Mouse (Mus musculus): Measurements from ENCODE around the gene Gjc3. TPM values are rescaled to one million over a fixed set of nuclear protein-coding genes. Genes with fewer than 3 reads are reported as not detected.

Gene Gjc3
- polyA plus RNA-seq, 1 experiment = not detected

DNA sequence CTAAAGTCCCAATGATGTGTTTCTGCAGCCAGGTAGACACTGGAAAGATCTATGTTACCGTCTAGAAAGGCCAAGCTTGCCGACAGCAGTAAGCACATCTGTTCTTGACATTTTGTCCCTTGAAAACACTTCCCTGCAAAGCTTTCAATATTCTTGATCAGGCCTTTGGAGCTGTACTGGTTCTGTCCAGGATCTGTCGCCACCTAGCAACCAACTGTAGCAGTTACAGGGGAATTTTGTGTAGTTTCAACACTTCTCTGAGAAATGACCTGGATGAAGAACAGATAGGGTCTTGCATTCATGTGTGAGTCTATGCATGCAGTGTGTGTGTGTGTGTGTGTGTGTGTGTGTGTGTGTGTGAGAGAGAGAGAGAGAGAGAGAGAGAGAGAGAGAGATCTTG is 10.8 kb upstream of the Gjc3 start:
- H3K27me3 ChIP-seq (ENCODE audit: control insufficient read depth, insufficient read depth, insufficient read length) = no peaks in the 10 kb centered on the region
- H3K4me2 ChIP-seq (ENCODE audit: low read depth) = no peak overlapping the region
- no peaks in the 10 kb centered on the region for H3K36me3 ChIP-seq (ENCODE audit: control insufficient read depth, insufficient read depth)
- no peak overlapping the region for H3K4me3 ChIP-seq
- no peaks in the 10 kb centered on the region for H3K79me2 ChIP-seq (ENCODE audit: control insufficient read depth, insufficient read depth)
- no peak overlapping the region for H3ac ChIP-seq (ENCODE audit: control insufficient read depth, insufficient read length)
- no peak for TF ChIP-seq USF1 (IDR thresholded peaks at IDR 0.05; ENCODE audit: low read depth)
- no peak for TF ChIP-seq MAX (IDR thresholded peaks at IDR 0.05; ENCODE audit: low read depth)
- TF ChIP-seq SRF (IDR thresholded peaks at IDR 0.05; ENCODE audit: control insufficient read depth, insufficient read length, low read depth) = no peak
- no peak for TF ChIP-seq POLR2A (IDR thresholded peaks at IDR 0.05; ENCODE audit: insufficient read length, low read depth)
- no peak for TF ChIP-seq REST (IDR thresholded peaks at IDR 0.05; ENCODE audit: insufficient read depth, insufficient read length)
- no peak for TF ChIP-seq E2F4 (IDR thresholded peaks at IDR 0.05; ENCODE audit: insufficient read depth)
- TF ChIP-seq CEBPB (IDR thresholded peaks at IDR 0.05; ENCODE audit: insufficient read depth, poor library complexity, severe bottlenecking) = no peak
- no peak for TF ChIP-seq TCF3 (IDR thresholded peaks at IDR 0.05; ENCODE audit: insufficient read length, low read depth)
- no peak for TF ChIP-seq TCF12 (IDR thresholded peaks at IDR 0.05; ENCODE audit: insufficient read depth, poor library complexity, severe bottlenecking)
- TF ChIP-seq POLR2AphosphoS2 (IDR thresholded peaks at IDR 0.05; ENCODE audit: insufficient read length, low read depth) = no peak
- no peak for TF ChIP-seq MYOG (IDR thresholded peaks at IDR 0.05; ENCODE audit: control insufficient read depth in 1 of 3, insufficient read depth in 1 of 3, insufficient read length in 2 of 3, low read depth in 2 of 3)
- TF ChIP-seq MYOD1 (IDR thresholded peaks at IDR 0.05; ENCODE audit: control insufficient read depth in 1 of 3, insufficient read length in 2 of 3, low read depth in 2 of 3) = no peak

DNA sequence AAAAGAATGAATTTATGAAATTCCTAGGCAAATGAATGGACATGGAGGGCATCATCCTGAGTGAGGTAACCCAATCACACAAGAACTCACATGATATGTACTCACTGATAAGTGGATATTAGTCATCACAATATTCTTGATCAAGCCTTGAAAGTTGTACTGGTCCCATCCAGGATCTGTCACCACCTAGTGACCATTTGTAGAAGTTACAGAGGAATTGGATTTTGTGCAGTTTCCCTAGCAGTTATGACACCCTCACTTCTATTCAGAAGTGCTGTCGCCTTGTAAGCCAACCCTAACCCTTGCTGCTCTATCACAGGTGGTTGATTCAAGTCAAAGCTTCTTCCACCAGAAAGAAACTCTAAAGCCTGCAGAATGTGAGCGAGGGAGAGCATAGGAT is 10.3 kb upstream of the Gjc3 start:
- Histone ChIP-seq H3K27me3 (ENCODE audit: control insufficient read depth, insufficient read depth, insufficient read length) (no peaks in the 10 kb centered on the region), H3K4me2 (ENCODE audit: low read depth) (no peak overlapping the region), H3K79me2 (ENCODE audit: control insufficient read depth, insufficient read depth) (no peaks in the 10 kb centered on the region), H3K4me3 (no peak overlapping the region), H3ac (ENCODE audit: control insufficient read depth, insufficient read length) (no peak overlapping the region), H3K36me3 (ENCODE audit: control insufficient read depth, insufficient read depth) (no peaks in the 10 kb centered on the region)
- TF ChIP-seq MYOD1 (IDR thresholded peaks at IDR 0.05; ENCODE audit: control insufficient read depth in 1 of 3, insufficient read length in 2 of 3, low read depth in 2 of 3) = no peak
- no peak for TF ChIP-seq MYOG (IDR thresholded peaks at IDR 0.05; ENCODE audit: control insufficient read depth in 1 of 3, insufficient read depth in 1 of 3, insufficient read length in 2 of 3, low read depth in 2 of 3)
- TF ChIP-seq CEBPB (IDR thresholded peaks at IDR 0.05; ENCODE audit: insufficient read depth, poor library complexity, severe bottlenecking) = no peak
- no peak for TF ChIP-seq TCF12 (IDR thresholded peaks at IDR 0.05; ENCODE audit: insufficient read depth, poor library complexity, severe bottlenecking)
- no peak for TF ChIP-seq USF1 (IDR thresholded peaks at IDR 0.05; ENCODE audit: low read depth)
- no peak for TF ChIP-seq TCF3 (IDR thresholded peaks at IDR 0.05; ENCODE audit: insufficient read length, low read depth)
- no peak for TF ChIP-seq REST (IDR thresholded peaks at IDR 0.05; ENCODE audit: insufficient read depth, insufficient read length)
- no peak for TF ChIP-seq SRF (IDR thresholded peaks at IDR 0.05; ENCODE audit: control insufficient read depth, insufficient read length, low read depth)
- no peak for TF ChIP-seq E2F4 (IDR thresholded peaks at IDR 0.05; ENCODE audit: insufficient read depth)
- TF ChIP-seq MAX (IDR thresholded peaks at IDR 0.05; ENCODE audit: low read depth) = no peak
- TF ChIP-seq POLR2AphosphoS2 (IDR thresholded peaks at IDR 0.05; ENCODE audit: insufficient read length, low read depth) = no peak
- no peak for TF ChIP-seq POLR2A (IDR thresholded peaks at IDR 0.05; ENCODE audit: insufficient read length, low read depth)

DNA sequence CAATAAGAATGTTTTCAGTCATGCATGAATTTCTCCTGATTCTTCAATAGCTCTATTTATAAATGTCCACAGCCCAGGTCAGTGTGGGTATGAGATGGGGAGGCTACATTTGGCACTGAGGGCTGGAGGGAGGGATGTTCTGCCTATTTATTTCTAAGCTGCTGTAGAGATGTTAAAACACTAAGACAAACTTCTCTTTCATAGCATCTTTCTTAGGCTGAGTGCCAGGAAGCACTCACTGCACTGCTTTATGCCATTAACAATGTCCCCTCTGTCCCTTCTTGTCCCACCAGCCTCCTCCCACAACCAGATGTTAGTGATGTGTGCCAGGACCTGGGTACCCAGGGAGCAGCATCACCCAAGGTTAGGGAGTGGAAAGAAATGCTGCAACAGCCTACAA is 3.6 kb upstream of the Gjc3 start:
- no peak overlapping the region for H3K4me3 ChIP-seq
- no peaks in the 10 kb centered on the region for H3K36me3 ChIP-seq (ENCODE audit: control insufficient read depth, insufficient read depth)
- TF ChIP-seq TCF12 (IDR thresholded peaks at IDR 0.05; ENCODE audit: insufficient read depth, poor library complexity, severe bottlenecking) = no peak
- TF ChIP-seq E2F4 (IDR thresholded peaks at IDR 0.05; ENCODE audit: insufficient read depth) = no peak
- no peak for TF ChIP-seq CEBPB (IDR thresholded peaks at IDR 0.05; ENCODE audit: insufficient read depth, poor library complexity, severe bottlenecking)
- TF ChIP-seq SRF (IDR thresholded peaks at IDR 0.05; ENCODE audit: control insufficient read depth, insufficient read length, low read depth) = no peak
- no peak for TF ChIP-seq MAX (IDR thresholded peaks at IDR 0.05; ENCODE audit: low read depth)
- no peak for TF ChIP-seq POLR2A (IDR thresholded peaks at IDR 0.05; ENCODE audit: insufficient read length, low read depth)
- TF ChIP-seq MYOG (IDR thresholded peaks at IDR 0.05; ENCODE audit: control insufficient read depth in 1 of 3, insufficient read depth in 1 of 3, insufficient read length in 2 of 3, low read depth in 2 of 3) = no peak
- no peak for TF ChIP-seq REST (IDR thresholded peaks at IDR 0.05; ENCODE audit: insufficient read depth, insufficient read length)
- TF ChIP-seq TCF3 (IDR thresholded peaks at IDR 0.05; ENCODE audit: insufficient read length, low read depth) = no peak
- no peaks in the 10 kb centered on the region for H3K27me3 ChIP-seq (ENCODE audit: control insufficient read depth, insufficient read depth, insufficient read length)
- no peak overlapping the region for H3ac ChIP-seq (ENCODE audit: control insufficient read depth, insufficient read length)
- no peaks in the 10 kb centered on the region for H3K79me2 ChIP-seq (ENCODE audit: control insufficient read depth, insufficient read depth)
- H3K4me2 ChIP-seq (ENCODE audit: low read depth) = no peak overlapping the region

DNA sequence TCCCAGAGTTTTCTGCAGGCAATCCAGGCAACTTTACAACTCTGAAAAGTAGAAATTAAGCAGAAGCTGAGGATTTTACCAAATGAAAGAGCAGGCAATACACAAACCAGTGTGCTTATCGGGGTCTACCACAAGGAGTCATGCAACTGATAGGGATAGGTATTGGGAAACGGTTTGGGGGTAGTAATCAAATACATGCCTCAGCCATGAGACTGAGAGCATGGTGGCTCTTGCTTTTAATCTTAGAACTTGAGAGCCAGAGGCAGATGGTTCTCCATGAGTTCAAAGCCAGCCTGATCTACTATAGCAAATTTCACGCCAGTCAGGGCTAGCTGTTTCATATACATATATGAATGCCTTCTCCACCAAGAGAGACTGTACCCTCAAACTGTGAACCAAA is 6.5 kb downstream of the Gjc3 start:
- H3K36me3 ChIP-seq (ENCODE audit: control insufficient read depth, insufficient read depth) = no peaks in the 10 kb centered on the region
- TF ChIP-seq POLR2AphosphoS2 (IDR thresholded peaks at IDR 0.05; ENCODE audit: insufficient read length, low read depth) (no peak), SRF (IDR thresholded peaks at IDR 0.05; ENCODE audit: control insufficient read depth, insufficient read length, low read depth) (no peak), REST (IDR thresholded peaks at IDR 0.05; ENCODE audit: insufficient read depth, insufficient read length) (no peak), TCF12 (IDR thresholded peaks at IDR 0.05; ENCODE audit: insufficient read depth, poor library complexity, severe bottlenecking) (no peak), MYOG (IDR thresholded peaks at IDR 0.05; ENCODE audit: control insufficient read depth in 1 of 3, insufficient read depth in 1 of 3, insufficient read length in 2 of 3, low read depth in 2 of 3) (no peak), MAX (IDR thresholded peaks at IDR 0.05; ENCODE audit: low read depth) (no peak), E2F4 (IDR thresholded peaks at IDR 0.05; ENCODE audit: insufficient read depth) (no peak), CEBPB (IDR thresholded peaks at IDR 0.05; ENCODE audit: insufficient read depth, poor library complexity, severe bottlenecking) (no peak), MYOD1 (IDR thresholded peaks at IDR 0.05; ENCODE audit: control insufficient read depth in 1 of 3, insufficient read length in 2 of 3, low read depth in 2 of 3) (no peak), POLR2A (IDR thresholded peaks at IDR 0.05; ENCODE audit: insufficient read length, low read depth) (no peak)
- H3K4me3 ChIP-seq = no peak overlapping the region
- H3K79me2 ChIP-seq (ENCODE audit: control insufficient read depth, insufficient read depth) = no peaks in the 10 kb centered on the region
- no peaks in the 10 kb centered on the region for H3K27me3 ChIP-seq (ENCODE audit: control insufficient read depth, insufficient read depth, insufficient read length)
- H3ac ChIP-seq (ENCODE audit: control insufficient read depth, insufficient read length) = no peak overlapping the region
- no peak overlapping the region for H3K4me2 ChIP-seq (ENCODE audit: low read depth)

Measured in myocyte (in vitro differentiated cells).